Mouse (Mus musculus) left cerebral cortex, postnatal 4 days (tissue): ENCODE results near the gene Vegfb. TPM values are rescaled to one million over a fixed set of nuclear protein-coding genes. Genes with fewer than 3 reads are reported as not detected.
"Not testable (repeated sequence)": the region's sequence is repeated elsewhere in the genome, so short reads cannot be mapped to it uniquely, and the experiment has no call there.

Experiments
- DNase-seq: peaks from one replicate; pipeline ENCODE4 v3.0.0-alpha.2; 2022
- intact Hi-C: fragments of 180-260 bp; cut with DNase I; formaldehyde crosslinking; loops from one replicate; pipeline ENCODE4 v1.15.1; 2025
- total RNA-seq, 2 experiments: library from RNA; stranded (reverse); gene quantifications; 2 replicates each; pipeline ENCODE4 v1.2.3; 2021

The Vegfb gene
- total RNA-seq, 2 experiments from 2014 or later, result 74.4 to 80.7 TPM

- intact Hi-C loops, result no loop called here
- peak; percentile 98 for DNase-seq
Measured at GRCm38 (mm10) chr19:6992011-6992858, 4.8 kb upstream of the Vegfb start, which contains the start of gene Dnajc4. Gene Dnajc4, minus strand, starts transcription at chr19:6992572.

- DNase-seq, result not testable (repeated sequence)
Measured at GRCm38 (mm10) chr19:6991166-6991565, 3.7 kb upstream of the Vegfb start.

GRCm38 (mm10) chr19:6990712-6991111, 3.3 kb upstream of the Vegfb start:
- intact Hi-C loops, result no loop called here
- no peak for DNase-seq

More at GRCm38 (mm10) chr19:6991166-6991565, 3.7 kb upstream of the Vegfb start:
- intact Hi-C loops, result not testable (repeated sequence)

DNA sequence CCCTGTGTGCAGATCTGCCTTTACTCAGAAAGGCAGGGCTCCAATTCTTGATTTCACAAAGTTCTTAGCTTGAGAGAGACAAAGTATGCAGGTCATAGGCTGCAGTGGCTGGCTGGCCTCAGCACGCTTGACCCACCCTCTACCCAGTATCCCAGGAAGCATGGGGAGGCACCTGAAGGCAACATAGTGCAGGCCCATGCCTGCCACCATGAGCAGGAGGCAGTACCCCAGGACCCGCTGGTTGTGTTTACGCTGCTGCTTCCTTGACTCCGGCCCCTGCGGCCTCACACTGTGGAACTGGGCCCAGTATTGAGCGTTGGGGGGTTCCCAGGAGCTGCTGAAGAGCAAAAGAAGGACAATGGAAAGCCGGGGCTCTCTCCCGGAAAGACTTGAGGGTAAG, 1.8 kb upstream of the Vegfb start:
- intact Hi-C loops, result no loop called here
- DNase-seq, result no peak

GRCm38 (mm10) chr19:6987904-6988285, 444 bp upstream of the Vegfb start:
- intact Hi-C loops, result no loop called here
- DNase-seq, result no peak

GRCm38 (mm10) chr19:6985951-6986708, 1.3 kb downstream of the Vegfb start:
- intact Hi-C loops, result no loop called here
- no peak for DNase-seq

DNA sequence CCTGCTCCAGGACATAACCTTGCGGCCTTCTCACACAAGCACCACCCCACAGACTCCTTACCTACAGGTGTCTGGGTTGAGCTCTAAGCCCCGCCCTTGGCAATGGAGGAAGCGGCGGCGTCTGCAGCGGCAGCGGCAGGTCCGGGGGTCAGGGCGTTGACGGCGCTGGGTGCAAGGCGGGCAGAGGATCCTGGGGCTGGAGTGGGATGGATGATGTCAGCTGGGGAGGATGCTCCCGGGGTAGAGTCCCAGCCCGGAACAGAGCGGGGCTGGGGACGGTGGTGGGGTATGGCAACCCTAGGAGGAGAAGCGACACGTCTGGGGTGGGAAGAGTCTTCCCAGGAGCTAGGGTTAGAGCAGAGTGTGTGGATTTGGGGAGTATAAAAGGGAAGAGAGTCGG, 2.2 kb downstream of the Vegfb start:
- DNase-seq, result no peak
- intact Hi-C loops, result no loop called here

- no peak for DNase-seq
- intact Hi-C loops, result no loop called here
Measured at GRCm38 (mm10) chr19:6983621-6984020, 3.8 kb downstream of the Vegfb start.

- DNase-seq, result no peak
- intact Hi-C loops, result no loop called here
Measured at GRCm38 (mm10) chr19:6981465-6981864, 6.0 kb downstream of the Vegfb start.

GRCm38 (mm10) chr19:6980381-6981093, 6.9 kb downstream of the Vegfb start, which contains the start of gene Fkbp2:
Gene Fkbp2, minus strand, starts transcription at chr19:6980501.
- DNase-seq, result peak; percentile 99
- intact Hi-C loops, result no loop called here

GRCm38 (mm10) chr19:6979486-6980380, 7.7 kb downstream of the Vegfb start:
- DNase-seq, result peak; percentile 100
- intact Hi-C loops, result no loop called here

- intact Hi-C loops, result no loop called here
- peak; percentile 41 for DNase-seq
Measured at GRCm38 (mm10) chr19:6979001-6979479, 8.4 kb downstream of the Vegfb start.

- intact Hi-C loops, result no loop called here
Measured at GRCm38 (mm10) chr19:6978639-6978974, 8.8 kb downstream of the Vegfb start.

DNA sequence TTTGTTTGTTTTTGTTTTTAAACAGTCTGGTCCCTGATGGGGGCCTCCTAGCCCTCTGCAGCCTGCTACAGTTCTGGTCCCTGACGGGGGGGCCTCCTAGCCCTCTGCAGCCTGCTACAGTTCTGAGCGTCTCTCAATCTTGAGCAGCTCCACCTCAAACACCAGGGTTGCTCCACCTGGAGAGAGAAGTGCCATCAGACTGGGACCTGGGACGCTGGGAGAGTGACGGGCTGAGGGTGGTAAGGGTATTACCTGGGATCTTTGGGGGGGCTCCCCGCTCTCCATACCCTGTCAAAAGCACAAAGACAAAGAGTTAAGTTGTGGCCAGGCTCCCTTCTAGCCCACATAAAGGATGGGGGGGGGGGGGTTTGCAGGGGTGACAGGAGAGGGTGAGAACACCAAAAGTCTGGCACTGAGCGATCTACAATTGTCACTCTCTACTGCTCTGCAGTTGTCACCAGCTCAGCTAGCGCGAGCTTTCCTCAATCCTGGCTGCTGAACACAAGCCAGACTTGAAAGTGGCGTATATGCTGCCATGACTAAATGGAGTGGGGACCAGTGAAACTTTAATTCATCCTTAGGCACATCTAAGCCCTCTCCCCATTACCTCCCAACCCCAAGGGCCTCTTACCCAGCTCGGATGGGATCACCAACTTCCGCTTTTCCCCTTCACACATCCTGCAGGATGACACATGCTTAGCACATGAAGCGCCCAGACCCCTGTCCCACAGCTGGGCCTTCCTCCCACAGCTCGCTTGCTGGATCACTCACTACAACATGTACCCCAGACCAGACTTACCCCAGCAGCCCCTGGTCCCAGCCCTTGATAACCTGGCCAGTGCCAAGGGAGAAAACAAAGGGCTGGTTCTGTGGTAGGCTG, 9.5 kb downstream of the Vegfb start:
- no peak for DNase-seq
- intact Hi-C loops, result no loop called here

More at GRCm38 (mm10) chr19:6978639-6978974, 8.8 kb downstream of the Vegfb start:
- DNase-seq, result no peak

GRCm38 (mm10) chr19:6975537-6976521, 11.6 kb downstream of the Vegfb start, which contains the start of gene Plcb3:
Gene Plcb3, minus strand, starts transcription at chr19:6976470.
- DNase-seq, result peak; percentile 95
- intact Hi-C loops, result no loop called here

DNA sequence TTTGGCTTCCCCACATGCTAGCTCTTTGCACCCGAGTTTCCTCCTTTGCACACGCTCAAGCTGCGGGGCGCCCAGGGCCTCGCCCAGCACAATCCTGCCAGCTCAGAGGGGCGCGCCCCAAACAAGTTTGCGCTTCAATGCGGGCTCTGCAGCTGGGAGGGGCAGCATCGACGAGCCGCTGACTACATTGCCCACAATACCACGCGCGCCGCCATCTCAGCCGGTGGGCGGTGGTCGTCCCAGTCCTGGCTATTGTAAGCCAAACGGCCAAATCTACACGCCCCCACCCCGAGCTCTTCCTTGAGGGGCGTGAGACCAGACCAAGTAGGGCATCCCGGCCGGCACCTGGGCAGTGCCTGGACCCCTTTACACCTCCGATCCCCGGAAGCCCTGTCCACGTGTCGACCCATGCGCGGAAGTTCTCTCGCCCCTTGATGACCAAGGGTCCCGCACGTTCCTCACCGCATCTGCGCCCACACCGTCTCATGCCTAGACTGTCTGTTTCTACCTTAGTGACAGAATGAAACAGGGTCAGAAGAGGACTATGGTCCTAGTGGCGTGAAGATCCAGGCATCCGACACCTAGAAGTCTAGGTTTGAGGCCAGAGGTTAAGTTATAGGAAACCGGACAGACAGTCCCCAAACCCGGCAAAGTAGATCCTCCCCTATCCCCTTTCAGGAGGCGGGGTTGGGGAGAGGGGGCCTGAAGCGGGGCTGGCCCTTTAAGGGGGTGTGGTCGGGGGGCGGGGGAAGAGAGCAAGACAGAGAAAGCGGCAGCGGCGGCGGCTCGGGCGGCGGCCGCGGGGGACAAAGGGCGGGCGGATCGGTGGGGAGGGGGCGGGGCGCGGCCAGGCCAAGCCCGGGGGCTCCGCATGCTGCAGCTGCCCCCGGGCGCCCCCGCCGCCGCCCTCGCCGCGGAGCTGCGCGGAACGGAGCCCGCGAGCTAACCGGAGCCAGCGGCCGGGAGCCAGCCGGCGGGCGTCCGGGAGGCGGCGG, 12.9 kb downstream of the Vegfb start, which contains the start of gene Ppp1r14b:
Gene Ppp1r14b, plus strand, starts transcription at position 758 of the 995 bp plus-strand sequence.
- intact Hi-C loops, result no loop called here
- peak; percentile 94 for DNase-seq
